Mouse (Mus musculus) midbrain, embryonic 14.5 days (tissue): ENCODE results near the gene Plxnd1. TPM values are rescaled to one million over a fixed set of nuclear protein-coding genes. Genes with fewer than 3 reads are reported as not detected.

ENCODE experiments used
- ATAC-seq: fragments of 200-750 bp; cut with Nextera tagmentation; 2 replicates; pipeline ENCODE4 v1.8.0; 2017; ENCODE audit warnings: moderate number of reproducible peaks, moderate library complexity; ENCODE audit not compliant: low FRiP score, low TSS enrichment
- DNase-seq: peaks from one replicate; pipeline ENCODE4 v3.0.0-alpha.2; 2015
- H3K27ac ChIP-seq: fragments of 300-500 bp; sonication (generic); replicated peaks from 2 replicates; pipeline ENCODE4 v1.5.1; 2014; ENCODE audit warnings: mild to moderate bottlenecking, low read depth, low read length, moderate library complexity
- H3K27me3 ChIP-seq: fragments of 300-500 bp; sonication (generic); 2 replicates; pipeline ENCODE4 v1.6.1; 2014; ENCODE audit warnings: low read length, control low read depth, mixed read lengths; ENCODE audit not compliant: control insufficient read depth, insufficient read depth
- H3K36me3 ChIP-seq: fragments of 300-500 bp; sonication (generic); 2 replicates; pipeline ENCODE4 v1.6.1; 2014; ENCODE audit warnings: low read length, control low read depth; ENCODE audit not compliant: control insufficient read depth, insufficient read depth
- H3K4me1 ChIP-seq: fragments of 300-500 bp; sonication (generic); 2 replicates; pipeline ENCODE4 v1.6.1; 2014; ENCODE audit warnings: mild to moderate bottlenecking, antibody characterized with exemption, low read length, control low read depth; ENCODE audit not compliant: control insufficient read depth, insufficient read depth
- H3K4me2 ChIP-seq: fragments of 300-500 bp; sonication (generic); 2 replicates; pipeline ENCODE4 v1.6.1; 2014; ENCODE audit warnings: mild to moderate bottlenecking, low read length, moderate library complexity
- H3K4me3 ChIP-seq: fragments of 300-500 bp; sonication (generic); replicated peaks from 2 replicates; pipeline ENCODE4 v1.5.1; 2014; ENCODE audit warnings: low read depth, low read length
- H3K9ac ChIP-seq: fragments of 300-500 bp; sonication (generic); replicated peaks from 2 replicates; pipeline ENCODE4 v1.6.1; 2014; ENCODE audit warnings: mild to moderate bottlenecking, low read length, moderate library complexity
- H3K9me3 ChIP-seq: fragments of 300-500 bp; sonication (generic); 2 replicates; pipeline ENCODE4 v1.6.1; 2016; ENCODE audit warnings: low read length, control low read depth, mixed read lengths; ENCODE audit not compliant: control insufficient read depth
- WGBS: fragments of 180-500 bp; shearing (Covaris S2); extraction: QIAGEN DNeasy Blood & Tissue Kit; methylation state at CpG from one replicate; pipeline ENCODE4 v1.1.7; 2014; 5-methylcytosine and 5-hydroxymethylcytosine counted together
- polyA plus RNA-seq: library from polyadenylated mRNA; unstranded; fragments of >200 nt; fragmentation: Nextera tagmentation; extraction: Ambion mirVana; gene quantifications from 2 replicates; pipeline ENCODE4 v1.2.1, GENCODE M21; 2014

Gene Plxnd1
- polyA plus RNA-seq, 1 experiment from 2014 or later, result 9.0 TPM

DNA sequence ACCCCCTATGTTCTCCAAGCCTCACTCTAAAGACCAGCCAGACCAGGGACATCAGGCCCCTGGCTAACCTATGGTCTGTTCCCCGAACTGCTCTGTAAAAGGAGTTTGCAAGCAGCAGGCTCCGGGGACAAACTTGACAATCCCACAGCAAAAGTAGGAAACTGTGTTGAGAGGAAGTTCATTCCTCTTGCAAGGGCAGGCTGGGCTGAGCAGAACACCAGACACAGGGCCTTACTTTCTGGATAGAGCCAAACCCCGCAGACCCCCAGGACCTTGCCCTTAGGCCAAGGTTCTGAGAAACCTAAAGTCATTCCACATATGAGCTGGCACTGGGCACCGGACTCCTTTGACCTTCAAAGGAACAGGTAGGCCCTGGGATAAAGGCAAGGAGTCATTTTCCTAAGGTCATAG lies 731 bp upstream of the Plxnd1 start:
- no peak for DNase-seq
- 71% methylated on average over 4 of the region's 4 CpGs for WGBS
- Histone ChIP-seq H3K9me3 (no peaks in the 10 kb centered on the region), H3K4me2 (peak overlapping the region; percentile 82; the same call in 1 of the 2 replicates), H3K4me1 (peaks cover 17% of the 10 kb centered on the region), H3K27me3 (peaks cover 42% of the 10 kb centered on the region), H3K9ac (no peak overlapping the region), H3K36me3 (no peaks in the 10 kb centered on the region), H3K27ac (no peak overlapping the region), H3K4me3 (no peak overlapping the region)
- ATAC-seq, result no peak

DNA sequence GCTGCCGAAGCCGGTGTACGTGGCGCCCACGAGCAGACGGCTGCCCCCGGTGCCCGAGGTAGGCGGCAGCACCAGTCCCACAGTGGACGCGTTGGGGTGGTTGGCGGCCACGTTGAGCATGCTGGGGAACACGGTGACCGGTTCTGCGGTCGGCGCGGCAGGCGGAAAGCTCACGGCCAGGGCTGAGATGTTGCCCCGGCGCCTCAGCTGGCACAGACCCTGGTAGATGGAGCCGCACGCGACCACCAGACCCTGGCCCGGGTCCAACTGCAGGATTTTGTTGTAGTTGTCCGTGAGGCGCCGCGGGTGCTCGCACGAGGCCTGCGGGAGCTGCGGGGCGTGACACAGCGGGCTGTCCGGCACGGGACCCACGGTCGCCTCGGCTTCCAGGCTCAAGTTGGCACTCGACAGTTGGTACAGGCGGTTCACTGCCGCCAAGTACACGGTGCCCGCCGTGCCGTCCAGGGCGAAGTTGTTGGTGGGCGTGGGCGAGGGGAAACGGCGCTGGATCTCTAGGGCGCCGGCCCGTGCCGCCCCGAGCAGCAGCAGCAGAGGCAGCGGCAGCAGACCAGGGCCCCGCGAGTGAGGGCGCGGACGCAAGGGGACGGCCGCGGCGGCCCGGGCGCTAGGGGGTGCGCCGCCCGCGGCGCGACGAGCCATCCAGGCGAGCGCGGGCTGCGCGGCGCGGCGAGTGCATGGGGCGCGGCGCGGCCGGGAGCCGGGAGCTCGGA lies 494 bp downstream of the Plxnd1 start:
- Histone ChIP-seq H3K9ac (peak overlapping the region; percentile 44), H3K4me3 (peak overlapping the region; percentile 48), H3K4me1 (peaks cover 17% of the 10 kb centered on the region), H3K4me2 (peak overlapping the region; percentile 82), H3K27ac (no peak overlapping the region), H3K27me3 (peaks cover 44% of the 10 kb centered on the region), H3K9me3 (no peaks in the 10 kb centered on the region), H3K36me3 (no peaks in the 10 kb centered on the region)
- ATAC-seq, result no peak
- WGBS, result 1% methylated on average over 89 of the region's 93 CpGs
- peak; percentile 54 for DNase-seq

DNA sequence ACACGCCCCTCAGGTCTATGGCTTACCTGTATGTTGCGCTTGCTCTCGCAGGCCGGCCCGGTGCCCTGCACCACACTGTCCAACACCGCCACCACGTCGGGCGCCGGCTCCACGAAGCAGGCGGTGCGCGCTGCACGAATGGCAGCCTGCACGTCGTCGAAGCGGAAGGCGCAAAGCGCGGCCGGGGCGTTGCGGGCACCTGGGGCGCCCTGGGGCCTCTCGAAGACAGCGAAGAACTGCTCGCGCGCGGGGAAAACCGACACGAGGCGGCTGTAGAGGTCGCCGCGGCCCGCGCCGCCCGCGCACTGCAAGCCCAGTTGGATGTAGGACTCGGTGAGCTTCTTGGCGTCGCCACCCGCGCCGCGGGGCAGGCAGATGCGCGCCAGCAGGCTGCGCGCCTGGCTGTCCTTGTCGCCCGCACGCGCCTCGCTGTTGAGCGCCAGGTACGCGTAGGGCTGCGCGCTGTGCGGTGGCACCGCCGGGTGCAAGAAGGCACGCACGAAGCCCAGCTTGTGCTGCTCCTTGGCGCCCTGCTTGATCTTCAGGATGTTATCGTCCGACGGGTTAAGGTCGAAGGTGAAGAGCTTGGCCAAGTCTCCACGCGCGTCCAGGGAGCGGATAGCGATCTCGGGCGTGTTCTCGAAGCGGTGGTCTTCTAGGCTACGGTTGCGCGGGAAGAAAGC lies 1.2 kb downstream of the Plxnd1 start:
- Histone ChIP-seq H3K9ac (0 out of 2 replicates have a peak overlapping the region, but pooled peaks have one; percentile 12), H3K27me3 (peaks cover 44% of the 10 kb centered on the region), H3K4me1 (peaks cover 17% of the 10 kb centered on the region), H3K4me2 (peak overlapping the region; percentile 82), H3K27ac (no peak overlapping the region), H3K36me3 (no peaks in the 10 kb centered on the region), H3K9me3 (no peaks in the 10 kb centered on the region), H3K4me3 (peak overlapping the region; percentile 48)
- ATAC-seq (no peak), DNase-seq (peak; percentile 65)
- 3% methylated on average over 84 of the region's 86 CpGs for WGBS

DNA sequence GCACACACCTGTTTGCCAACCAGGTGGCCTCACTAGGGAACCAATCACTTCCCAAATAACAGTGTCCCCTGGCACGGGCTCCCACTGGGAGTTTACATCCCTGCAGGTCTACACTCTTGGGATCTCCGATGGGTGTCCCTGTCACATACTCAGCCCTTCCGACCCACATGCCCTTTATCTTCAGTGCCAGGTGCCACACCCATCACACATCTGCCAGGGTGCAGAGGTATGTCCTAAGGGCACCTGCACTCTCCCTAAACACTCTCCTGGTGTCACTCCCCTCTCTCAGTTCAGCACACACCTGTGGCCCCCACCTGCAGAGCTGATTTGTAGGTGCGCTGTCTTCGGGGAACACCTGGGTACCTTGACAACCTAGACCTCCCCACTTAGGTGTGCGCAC lies 1.8 kb downstream of the Plxnd1 start:
- Histone ChIP-seq H3K36me3 (no peaks in the 10 kb centered on the region), H3K4me2 (peak overlapping the region; percentile 82), H3K9me3 (no peaks in the 10 kb centered on the region), H3K9ac (0 out of 2 replicates have a peak overlapping the region, but pooled peaks have one; percentile 12), H3K27me3 (peaks cover 44% of the 10 kb centered on the region), H3K4me3 (peak overlapping the region; percentile 48), H3K27ac (no peak overlapping the region), H3K4me1 (peaks cover 17% of the 10 kb centered on the region)
- 46% methylated on average over 6 of the region's 6 CpGs for WGBS
- DNase-seq (no peak), ATAC-seq (no peak)

DNA sequence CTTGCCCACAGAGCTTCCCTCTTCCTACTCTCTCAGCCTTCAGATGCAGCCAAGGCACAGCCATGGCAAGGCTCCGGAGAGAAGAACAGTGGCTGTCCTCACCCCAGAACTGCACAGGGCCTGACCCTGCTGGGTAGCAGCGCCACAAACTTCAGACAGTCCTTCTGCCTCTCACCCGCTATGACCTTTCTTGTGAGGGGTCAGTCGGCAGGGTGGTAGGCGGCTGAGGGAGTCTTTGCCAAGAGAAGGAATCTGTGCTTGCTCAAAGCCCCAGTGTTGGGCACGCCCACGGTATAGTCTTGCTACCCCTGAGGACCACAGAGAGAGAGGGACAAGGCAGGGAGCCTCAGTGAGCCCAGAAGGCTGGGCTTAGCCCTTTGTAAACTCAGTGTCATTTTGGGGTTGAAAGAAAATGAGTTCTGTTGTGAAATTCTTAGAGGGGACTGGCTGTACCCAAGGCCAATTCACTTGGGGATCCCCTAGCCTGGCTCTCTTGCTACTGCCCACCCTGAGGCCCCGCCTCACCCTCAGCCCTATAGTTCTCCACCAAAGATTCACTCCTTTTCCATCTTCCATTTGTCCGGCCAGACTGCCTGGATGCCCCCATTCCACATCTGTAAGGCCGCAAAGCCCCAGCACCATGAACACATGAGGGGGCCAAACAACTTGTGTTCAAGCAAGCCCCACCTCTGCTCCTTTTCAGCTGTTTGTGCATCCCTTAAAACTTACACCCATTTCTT lies 2.8 kb downstream of the Plxnd1 start:
- H3K4me2 ChIP-seq, result no peak overlapping the region; the same call in 1 of the 2 replicates
- H3K4me1 ChIP-seq, result peaks cover 17% of the 10 kb centered on the region
- ATAC-seq (no peak), DNase-seq (no peak)
- no peak overlapping the region for H3K27ac ChIP-seq
- no peaks in the 10 kb centered on the region for H3K9me3 ChIP-seq
- WGBS, result 29% methylated on average over 10 of the region's 10 CpGs
- H3K27me3 ChIP-seq, result peaks cover 44% of the 10 kb centered on the region
- H3K4me3 ChIP-seq, result 0 out of 2 replicates have a peak overlapping the region, but pooled peaks have one; percentile 5
- H3K36me3 ChIP-seq, result no peaks in the 10 kb centered on the region
- no peak overlapping the region for H3K9ac ChIP-seq

DNA sequence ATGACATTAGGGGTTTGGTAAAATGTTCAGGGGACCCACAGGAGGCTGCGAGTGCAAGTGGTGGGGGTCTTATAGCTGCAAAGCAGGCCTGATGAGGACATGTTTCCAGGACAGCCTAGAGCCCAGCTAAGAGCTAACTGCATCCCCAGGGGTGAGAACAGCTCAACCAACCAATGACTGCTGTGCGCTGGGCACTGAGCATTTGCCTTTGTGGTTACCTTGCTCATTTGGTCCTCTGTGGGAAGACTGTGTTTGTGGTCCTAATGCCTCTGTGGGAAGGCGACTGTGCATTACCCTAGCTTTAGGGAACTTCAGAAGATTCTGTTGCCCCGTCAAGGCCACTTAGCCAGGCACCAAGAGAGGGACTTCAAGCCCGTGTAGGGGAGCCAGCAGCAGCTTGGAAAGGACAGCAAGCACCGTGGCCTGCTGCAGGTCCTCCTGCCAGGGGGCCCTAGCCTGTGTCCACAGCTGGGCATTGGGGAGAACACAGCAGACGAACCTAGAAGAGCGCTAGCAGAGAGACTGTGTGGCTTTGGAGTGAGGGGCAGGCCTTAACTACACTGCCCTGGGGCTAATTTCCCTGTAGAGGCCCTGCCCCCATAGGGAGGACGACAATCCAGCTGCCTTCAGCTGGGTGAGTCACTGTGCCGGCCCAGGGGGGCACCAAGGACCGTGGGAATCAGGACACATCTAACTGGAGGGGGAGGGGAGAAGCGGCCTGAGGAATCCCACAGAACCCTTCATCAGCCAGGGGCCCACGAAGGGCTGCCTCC lies 3.5 kb downstream of the Plxnd1 start:
- ATAC-seq, result no peak
- H3K27me3 ChIP-seq, result peaks cover 44% of the 10 kb centered on the region
- WGBS, result 28% methylated on average over 13 of the region's 13 CpGs

DNA sequence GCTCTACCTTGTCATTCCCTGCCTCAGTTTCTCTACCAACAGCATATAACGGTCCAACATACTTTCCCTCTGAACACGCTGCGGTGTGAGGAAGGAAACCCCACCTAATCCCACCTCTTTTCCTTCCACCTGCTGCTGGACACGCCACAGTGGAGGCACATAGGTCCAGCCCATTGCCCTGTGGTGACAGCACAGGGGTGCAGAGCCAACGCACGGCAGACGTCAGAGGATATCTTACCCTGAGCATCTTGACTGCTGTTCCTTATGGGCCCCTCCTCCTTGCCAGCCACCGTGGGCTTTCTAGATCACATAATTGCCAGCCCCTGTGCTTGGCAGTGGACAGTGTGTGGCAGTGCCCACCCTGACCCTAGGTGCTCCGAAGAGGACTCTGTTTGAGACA lies 4.3 kb downstream of the Plxnd1 start:
- Histone ChIP-seq H3K9ac (no peak overlapping the region), H3K4me3 (no peak overlapping the region), H3K27ac (no peak overlapping the region), H3K4me1 (peaks cover 23% of the 10 kb centered on the region), H3K27me3 (peaks cover 36% of the 10 kb centered on the region), H3K36me3 (no peaks in the 10 kb centered on the region), H3K9me3 (no peaks in the 10 kb centered on the region), H3K4me2 (no peak overlapping the region)
- 84% methylated on average over 9 of the region's 9 CpGs for WGBS
- DNase-seq (no peak), ATAC-seq (no peak)

More for the DNA sequence above, 3.5 kb downstream of the Plxnd1 start:
- no peak overlapping the region; the same call in 1 of the 2 replicates for H3K4me2 ChIP-seq
- no peak overlapping the region for H3K27ac ChIP-seq
- H3K9ac ChIP-seq, result no peak overlapping the region; the same call in 1 of the 2 replicates
- no peak for DNase-seq
- 0 out of 2 replicates have a peak overlapping the region, but pooled peaks have one; percentile 5 for H3K4me3 ChIP-seq
- no peaks in the 10 kb centered on the region for H3K9me3 ChIP-seq
- peaks cover 23% of the 10 kb centered on the region for H3K4me1 ChIP-seq
- H3K36me3 ChIP-seq, result no peaks in the 10 kb centered on the region

DNA sequence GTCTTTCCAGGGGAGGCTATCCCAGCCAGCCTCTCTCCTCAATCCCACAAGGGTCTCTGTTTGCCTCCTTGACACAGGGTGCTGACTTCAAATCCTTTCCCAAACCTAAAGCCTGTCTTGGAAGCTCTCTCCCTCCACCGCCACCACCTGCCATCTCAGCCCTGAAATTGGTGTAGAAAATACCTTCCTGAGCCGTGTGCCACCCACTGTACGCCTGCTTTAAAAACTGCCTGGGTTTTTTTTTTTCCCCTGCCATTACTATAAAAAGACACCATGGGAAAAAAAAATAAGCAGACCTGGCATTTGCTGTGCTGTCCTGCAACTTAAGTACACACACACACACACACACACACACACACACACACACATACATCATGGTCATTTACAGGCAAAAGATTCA lies 4.7 kb downstream of the Plxnd1 start:
- H3K4me2 ChIP-seq, result no peak overlapping the region
- no peak for ATAC-seq
- H3K9me3 ChIP-seq, result no peaks in the 10 kb centered on the region
- no peak overlapping the region for H3K4me3 ChIP-seq
- no peak overlapping the region for H3K9ac ChIP-seq
- no peaks in the 10 kb centered on the region for H3K36me3 ChIP-seq
- H3K4me1 ChIP-seq, result peaks cover 23% of the 10 kb centered on the region
- WGBS, result 83% methylated on average over 3 of the region's 3 CpGs
- H3K27ac ChIP-seq, result no peak overlapping the region
- no peak for DNase-seq
- H3K27me3 ChIP-seq, result peaks cover 36% of the 10 kb centered on the region
